Mouse (Mus musculus): ENCODE measurements around the gene Zc3h12a. TPM values are rescaled to one million over a fixed set of nuclear protein-coding genes. Genes with fewer than 3 reads are reported as not detected.
A peak's percentile ranks its signal among the peaks of the same experiment; 100 is the strongest.

Zc3h12a gene
- total and polyA plus RNA-seq, 2 experiments from 2014 or later = 0.57 to 0.59 TPM

- 55% methylated on average over 10 of the region's 10 CpGs for WGBS
- DNase-seq (ENCODE audit: low spot score) = no peak
- H3K27ac ChIP-seq (ENCODE audit: low read depth) = no peak overlapping the region
- peaks cover 22% of the 10 kb centered on the region for H3K36me3 ChIP-seq (replicated peaks; ENCODE audit: control insufficient read depth, insufficient read depth, low read length)
- TF ChIP-seq CTCF (IDR thresholded peaks at IDR 0.05; ENCODE audit: low read depth) (no peak), EP300 (IDR thresholded peaks at IDR 0.05; ENCODE audit: low read depth) (no peak)
- no peak for ATAC-seq (ENCODE audit: insufficient read depth, low read depth)
- no peak overlapping the region for H3K4me3 ChIP-seq (ENCODE audit: low read depth, low read length)
- H3K9me3 ChIP-seq (replicated peaks; ENCODE audit: control insufficient read depth, low read length) = no peaks in the 10 kb centered on the region
- H3K9ac ChIP-seq (replicated peaks; ENCODE audit: low read depth, low read length) = no peak overlapping the region
- no peak overlapping the region for H3K4me2 ChIP-seq (ENCODE audit: low read depth, low read length)
- peaks cover 14% of the 10 kb centered on the region for H3K4me1 ChIP-seq (ENCODE audit: control insufficient read depth, insufficient read depth)
- no peaks in the 10 kb centered on the region for H3K27me3 ChIP-seq (ENCODE audit: control insufficient read depth, insufficient read depth, low read length)
These were observed 8.6 kb downstream of the Zc3h12a start for GRCm38 (mm10) chr4:125119070-125119469.

- no peaks in the 10 kb centered on the region for H3K9me3 ChIP-seq (replicated peaks; ENCODE audit: control insufficient read depth, low read length)
- peaks cover 5% of the 10 kb centered on the region for H3K4me1 ChIP-seq (ENCODE audit: control insufficient read depth, insufficient read depth)
- H3K36me3 ChIP-seq (replicated peaks; ENCODE audit: control insufficient read depth, insufficient read depth, low read length) = peaks cover 22% of the 10 kb centered on the region
- no peak overlapping the region for H3K27ac ChIP-seq (ENCODE audit: low read depth)
- no peak overlapping the region for H3K9ac ChIP-seq (replicated peaks; ENCODE audit: low read depth, low read length)
- no peak for DNase-seq (ENCODE audit: low spot score)
- ATAC-seq (ENCODE audit: insufficient read depth, low read depth) = no peak
- 81% methylated on average over 7 of the region's 7 CpGs for WGBS
- no peak for TF ChIP-seq EP300 (IDR thresholded peaks at IDR 0.05; ENCODE audit: low read depth)
- TF ChIP-seq CTCF (IDR thresholded peaks at IDR 0.05; ENCODE audit: low read depth) = no peak
- H3K27me3 ChIP-seq (ENCODE audit: control insufficient read depth, insufficient read depth, low read length) = no peaks in the 10 kb centered on the region
- H3K4me3 ChIP-seq (ENCODE audit: low read depth, low read length) = no peak overlapping the region
- H3K4me2 ChIP-seq (ENCODE audit: low read depth, low read length) = no peak overlapping the region
These were observed 9.7 kb downstream of the Zc3h12a start for GRCm38 (mm10) chr4:125117902-125118320.

GRCm38 (mm10) chr4:125116929-125117328, 10.7 kb downstream of the Zc3h12a start:
- no peak overlapping the region for H3K27ac ChIP-seq (ENCODE audit: low read depth)
- TF ChIP-seq CTCF (IDR thresholded peaks at IDR 0.05; ENCODE audit: low read depth) (no peak), EP300 (IDR thresholded peaks at IDR 0.05; ENCODE audit: low read depth) (no peak)
- no peak for ATAC-seq (ENCODE audit: insufficient read depth, low read depth)

GRCm38 (mm10) chr4:125116090-125116861, 11.4 kb downstream of the Zc3h12a start:
- 59% methylated on average over 9 of the region's 9 CpGs for WGBS
- no peak overlapping the region for H3K4me2 ChIP-seq (ENCODE audit: low read depth, low read length)
- no peak overlapping the region for H3K4me3 ChIP-seq (ENCODE audit: low read depth, low read length)
- no peaks in the 10 kb centered on the region for H3K27me3 ChIP-seq (ENCODE audit: control insufficient read depth, insufficient read depth, low read length)
- no peak overlapping the region for H3K9ac ChIP-seq (replicated peaks; ENCODE audit: low read depth, low read length)
- DNase-seq (ENCODE audit: low spot score) (no peak), ATAC-seq (ENCODE audit: insufficient read depth, low read depth) (no peak)
- no peaks in the 10 kb centered on the region for H3K4me1 ChIP-seq (ENCODE audit: control insufficient read depth, insufficient read depth)
- H3K36me3 ChIP-seq (replicated peaks; ENCODE audit: control insufficient read depth, insufficient read depth, low read length) = peaks cover 28% of the 10 kb centered on the region
- no peaks in the 10 kb centered on the region for H3K9me3 ChIP-seq (replicated peaks; ENCODE audit: control insufficient read depth, low read length)
- peak overlapping the region; percentile 12; the same call in 1 of the 2 replicates for H3K27ac ChIP-seq (ENCODE audit: low read depth)
- TF ChIP-seq CTCF (IDR thresholded peaks at IDR 0.05; ENCODE audit: low read depth) = no peak
- no peak for TF ChIP-seq EP300 (IDR thresholded peaks at IDR 0.05; ENCODE audit: low read depth)

More at GRCm38 (mm10) chr4:125116929-125117328, 10.7 kb downstream of the Zc3h12a start:
- no peak for DNase-seq (ENCODE audit: low spot score)
- WGBS = 61% methylated on average over 13 of the region's 13 CpGs
- H3K27me3 ChIP-seq (ENCODE audit: control insufficient read depth, insufficient read depth, low read length) = no peaks in the 10 kb centered on the region
- H3K36me3 ChIP-seq (replicated peaks; ENCODE audit: control insufficient read depth, insufficient read depth, low read length) = peaks cover 22% of the 10 kb centered on the region
- no peak overlapping the region for H3K4me2 ChIP-seq (ENCODE audit: low read depth, low read length)
- H3K4me1 ChIP-seq (ENCODE audit: control insufficient read depth, insufficient read depth) = no peaks in the 10 kb centered on the region
- H3K4me3 ChIP-seq (ENCODE audit: low read depth, low read length) = no peak overlapping the region
- no peaks in the 10 kb centered on the region for H3K9me3 ChIP-seq (replicated peaks; ENCODE audit: control insufficient read depth, low read length)
- H3K9ac ChIP-seq (replicated peaks; ENCODE audit: low read depth, low read length) = no peak overlapping the region

GRCm38 (mm10) chr4:125115710-125116089, 11.9 kb downstream of the Zc3h12a start:
- H3K9me3 ChIP-seq (replicated peaks; ENCODE audit: control insufficient read depth, low read length) = no peaks in the 10 kb centered on the region
- ATAC-seq (ENCODE audit: insufficient read depth, low read depth) (no peak), DNase-seq (ENCODE audit: low spot score) (no peak)
- WGBS = 47% methylated on average over 6 of the region's 6 CpGs
- no peak overlapping the region for H3K4me2 ChIP-seq (ENCODE audit: low read depth, low read length)
- H3K9ac ChIP-seq (replicated peaks; ENCODE audit: low read depth, low read length) = no peak overlapping the region
- H3K36me3 ChIP-seq (replicated peaks; ENCODE audit: control insufficient read depth, insufficient read depth, low read length) = peaks cover 27% of the 10 kb centered on the region
- TF ChIP-seq CTCF (IDR thresholded peaks at IDR 0.05; ENCODE audit: low read depth) = no peak
- TF ChIP-seq EP300 (IDR thresholded peaks at IDR 0.05; ENCODE audit: low read depth) = no peak
- no peak overlapping the region for H3K4me3 ChIP-seq (ENCODE audit: low read depth, low read length)
- H3K27ac ChIP-seq (ENCODE audit: low read depth) = peak overlapping the region; percentile 12; the same call in 1 of the 2 replicates
- no peaks in the 10 kb centered on the region for H3K27me3 ChIP-seq (ENCODE audit: control insufficient read depth, insufficient read depth, low read length)
- no peaks in the 10 kb centered on the region for H3K4me1 ChIP-seq (ENCODE audit: control insufficient read depth, insufficient read depth)

Measured in heart, postnatal 0 days (tissue).